Mouse (Mus musculus) CD8-positive naive resting alpha-beta T cell, adult 2 months (primary cell): Measurements from ENCODE around the gene Ctc1.

ENCODE experiments used
- DNase-seq, 2 experiments: peaks; one replicate each; pipeline ENCODE4 v3.0.0; 2022; ENCODE audit warnings: low read depth in 2 of 2, low spot score in 2 of 2

Ctc1 gene

GRCm38 (mm10) chr11:69066956-69067355 is 51.2 kb downstream of the Ctc1 start:
- DNase-seq, result peak; percentile 80 to 86

DNA sequence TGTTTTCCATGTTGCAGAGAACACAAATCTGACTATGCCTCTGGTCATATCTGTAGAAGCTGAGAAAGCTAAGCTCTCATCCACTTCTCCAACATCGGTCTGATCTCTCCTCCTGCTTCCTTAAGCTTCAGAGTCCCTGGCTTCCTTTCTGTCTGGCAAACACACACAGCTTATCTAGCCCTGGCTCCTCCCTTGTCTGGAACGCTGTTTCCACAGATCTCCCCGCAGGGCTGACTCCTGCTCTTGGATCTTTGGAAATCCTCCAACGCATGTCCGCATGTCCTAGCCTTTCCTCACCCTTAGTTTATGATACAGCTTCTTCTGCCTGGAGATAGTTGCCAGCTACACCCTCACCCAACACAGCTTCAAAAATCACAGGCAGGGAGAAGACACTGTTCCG is 51.9 kb downstream of the Ctc1 start:
- DNase-seq, result no peak

DNA sequence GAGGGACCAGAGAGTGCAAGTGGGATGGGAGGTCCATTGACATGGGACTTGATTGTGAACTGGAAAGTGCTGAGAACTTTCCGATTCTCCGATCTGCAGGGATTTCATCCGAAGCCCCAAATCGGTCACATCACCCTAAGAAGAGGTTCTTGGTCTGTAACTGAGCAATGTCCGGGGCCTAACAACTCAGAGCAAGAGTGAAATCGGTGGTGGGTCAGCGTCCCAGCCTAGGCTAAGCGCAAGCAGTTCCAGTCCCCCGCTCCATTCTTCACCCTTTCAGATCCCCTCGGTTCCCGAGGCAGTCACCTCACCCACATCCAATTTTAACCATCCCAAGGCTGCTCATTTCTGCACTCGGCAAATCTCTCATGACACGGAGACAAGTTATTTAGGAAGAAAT is 54.4 kb downstream of the Ctc1 start:
- DNase-seq, result no peak

- peak; percentile 84 to 89 for DNase-seq
Measured at GRCm38 (mm10) chr11:69070590-69071222, 55.0 kb downstream of the Ctc1 start, which contains the start of gene Tmem107. Gene Tmem107 (plus strand): TSS chr11:69070806.

- no peak for DNase-seq
Measured at GRCm38 (mm10) chr11:69071262-69071661, 55.6 kb downstream of the Ctc1 start.

GRCm38 (mm10) chr11:69072234-69072633 is 56.5 kb downstream of the Ctc1 start:
- no peak for DNase-seq

DNA sequence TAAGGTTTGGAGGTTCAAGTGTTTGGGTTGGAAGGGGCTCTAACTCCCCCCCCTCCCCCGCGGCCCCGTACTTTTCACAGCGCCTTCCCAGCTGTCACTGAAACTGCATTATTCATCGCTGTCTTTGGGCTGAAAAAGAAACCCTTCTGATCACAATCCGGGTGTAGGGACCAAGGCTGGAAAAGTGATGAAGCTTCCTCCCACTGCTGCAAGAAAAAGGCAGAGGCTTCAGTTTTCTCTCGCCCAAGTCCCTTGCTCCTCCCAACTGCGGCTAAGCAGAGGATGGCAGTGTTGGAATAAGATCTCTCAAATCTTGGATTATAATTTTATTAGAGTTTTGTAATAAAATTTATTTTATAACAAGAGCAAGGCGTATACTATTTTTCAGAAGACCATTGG is 57.0 kb downstream of the Ctc1 start:
- DNase-seq, result no peak

- DNase-seq, result peak; percentile 89 to 91
Measured at GRCm38 (mm10) chr11:69073065-69073888, 57.6 kb downstream of the Ctc1 start.

DNA sequence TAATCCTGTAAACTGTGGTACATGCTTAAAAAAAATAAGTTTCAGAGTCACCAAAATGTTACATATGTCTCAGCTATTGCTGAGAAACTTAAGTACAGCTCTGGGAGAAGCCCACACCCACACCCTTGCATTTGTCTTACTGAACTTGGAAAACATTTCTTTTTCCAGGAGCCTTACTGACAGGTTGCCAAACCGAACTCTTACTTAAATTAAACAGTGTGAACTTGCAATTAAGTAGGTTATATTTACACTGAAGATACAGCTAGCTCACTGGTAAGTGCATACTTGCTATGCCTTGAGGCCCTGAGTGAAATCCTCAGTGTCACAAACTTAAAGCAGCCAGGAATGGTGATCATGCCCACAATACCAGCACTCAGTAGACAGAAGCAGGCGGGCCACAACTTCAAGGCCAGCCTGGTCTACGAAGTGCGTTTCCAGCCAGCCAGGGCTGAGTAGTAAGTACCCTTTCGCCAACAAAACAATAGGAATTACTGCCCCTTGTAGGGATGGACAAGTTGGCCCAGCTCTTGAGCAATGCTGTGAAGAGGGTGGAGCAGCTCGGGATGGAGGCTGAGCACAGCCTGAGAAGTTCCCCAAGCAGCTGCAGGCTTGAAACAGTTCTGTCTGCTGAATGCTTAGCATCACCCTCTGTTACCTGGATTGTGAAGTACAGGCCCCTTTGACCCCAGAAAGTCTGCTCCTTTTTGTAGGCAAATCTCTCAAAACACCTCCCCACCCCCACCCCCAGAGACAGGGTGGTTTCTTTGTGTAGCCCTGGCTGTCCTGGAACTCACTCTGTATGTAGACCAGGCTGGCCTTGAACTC is 58.5 kb downstream of the Ctc1 start:
- no peak for DNase-seq

DNA sequence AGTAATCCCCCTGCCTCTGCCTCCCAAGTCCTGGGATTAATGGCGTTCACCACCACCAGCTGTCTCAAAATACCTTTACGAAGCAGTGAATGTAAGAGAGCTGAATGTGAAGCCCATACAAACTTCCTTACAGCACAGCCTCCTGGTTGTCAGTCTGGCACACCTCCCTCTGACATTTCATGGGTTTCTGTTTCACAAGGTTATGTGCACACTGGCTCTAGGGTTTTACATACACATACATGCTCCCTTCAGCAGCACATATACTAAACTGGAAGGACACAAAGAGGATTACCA is 59.0 kb downstream of the Ctc1 start:
- DNase-seq, result no peak

- DNase-seq, result no peak
Measured at GRCm38 (mm10) chr11:69075764-69076479, 60.2 kb downstream of the Ctc1 start.

- no peak for DNase-seq
Measured at GRCm38 (mm10) chr11:69076572-69076971, 60.9 kb downstream of the Ctc1 start.

- no peak for DNase-seq
Measured at GRCm38 (mm10) chr11:69077316-69077715, 61.6 kb downstream of the Ctc1 start.

DNA sequence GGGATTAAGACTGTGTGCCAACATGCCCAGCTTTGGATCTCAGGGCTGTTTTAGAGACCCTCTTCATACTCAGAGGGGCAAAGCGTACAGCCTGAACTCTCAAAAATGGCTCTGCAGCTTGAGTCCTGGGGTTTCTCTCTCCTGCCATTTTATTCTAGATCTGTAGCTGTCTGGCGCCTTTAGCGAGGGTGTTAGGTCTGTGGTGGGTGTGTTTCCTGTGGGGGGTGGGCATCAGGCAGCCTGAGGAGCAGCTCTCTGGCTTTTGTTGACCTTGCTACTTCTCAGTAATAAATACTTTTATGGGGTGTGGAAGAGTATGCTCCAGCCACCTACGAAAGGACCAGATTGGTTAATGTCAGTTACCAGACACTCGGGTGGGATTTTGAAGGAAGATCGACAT is 62.3 kb downstream of the Ctc1 start:
- no peak for DNase-seq

DNA sequence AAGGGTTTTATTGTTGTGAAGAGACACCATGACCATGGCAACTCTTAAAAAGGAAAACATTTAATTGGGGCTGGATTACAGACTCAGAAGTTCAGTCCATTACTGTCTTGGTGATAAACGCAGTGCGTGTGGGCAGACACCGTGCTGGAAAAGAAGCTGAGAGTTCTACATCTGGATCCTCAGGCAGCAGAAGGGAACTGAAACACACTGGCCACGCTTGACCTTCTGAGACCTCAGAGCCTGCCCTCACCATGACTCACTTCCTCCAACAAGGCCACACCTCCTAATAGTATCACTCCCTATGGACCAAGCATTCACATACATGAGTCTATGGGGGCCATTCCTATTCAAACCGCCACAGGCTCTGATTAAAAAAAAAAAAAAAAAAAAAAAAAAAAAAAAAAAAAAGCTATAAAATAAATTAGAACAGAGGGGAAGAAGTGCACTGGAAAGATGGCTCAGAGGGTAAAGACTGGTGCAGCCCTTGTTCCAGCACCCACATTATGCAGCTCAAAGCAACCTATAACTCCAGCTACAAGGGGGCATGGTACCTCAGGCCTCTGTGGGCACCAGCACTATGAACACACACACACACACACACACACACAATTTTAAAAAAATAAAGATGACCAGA is 63.2 kb downstream of the Ctc1 start:
- DNase-seq, result no peak

DNA sequence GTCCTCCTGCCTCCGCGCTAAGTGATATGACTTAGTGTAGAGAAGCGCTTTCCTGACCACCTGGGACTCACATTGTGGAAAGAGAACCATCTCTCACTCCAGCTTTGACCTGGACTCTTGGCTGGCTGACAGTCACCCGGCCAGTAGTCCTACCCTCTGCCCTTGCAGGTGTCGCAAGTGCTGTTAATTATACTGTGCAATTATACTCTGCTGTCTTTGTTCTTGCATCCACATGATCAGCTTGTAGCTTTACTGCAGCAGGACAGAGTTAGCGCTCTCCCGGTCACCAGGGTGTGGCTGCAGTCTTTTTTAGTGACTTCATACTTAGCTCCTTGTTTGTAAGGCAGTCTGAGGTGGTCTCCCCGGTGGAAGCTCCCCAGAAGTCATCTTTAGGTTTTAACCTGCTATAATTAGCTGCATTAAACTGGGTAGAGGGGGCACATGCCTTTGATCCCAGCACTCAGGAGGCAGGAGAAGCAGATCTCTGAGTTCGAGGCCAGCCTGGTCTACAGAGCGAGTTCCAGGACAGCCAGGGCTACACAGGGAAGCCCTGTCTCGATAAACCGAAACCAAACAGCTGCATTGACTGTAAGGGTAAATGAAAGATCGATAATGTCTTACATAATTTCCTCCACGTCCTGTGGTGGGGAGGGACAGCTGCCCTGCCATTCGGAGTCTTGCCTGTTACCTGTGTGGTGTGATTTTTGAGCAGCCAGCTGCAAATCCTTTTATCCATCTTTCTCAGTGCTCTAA is 64.6 kb downstream of the Ctc1 start:
- no peak for DNase-seq

DNA sequence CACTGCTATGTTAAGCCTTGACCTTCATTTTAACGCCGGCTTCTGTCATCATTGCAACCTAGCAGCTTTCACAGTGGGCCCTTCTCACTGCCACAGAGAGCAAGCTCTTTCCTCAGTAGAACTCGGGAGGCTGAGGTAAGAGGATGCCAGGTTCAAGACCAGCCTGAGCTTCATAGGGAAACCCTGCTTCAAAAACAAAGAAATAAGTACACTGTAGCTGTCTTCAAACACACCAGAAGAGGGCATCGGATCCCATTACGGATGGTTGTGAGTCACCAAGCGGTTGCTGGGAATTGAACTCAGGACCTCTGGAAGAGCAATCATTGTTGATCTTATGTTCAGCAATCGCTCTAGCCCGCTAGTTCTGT is 65.1 kb downstream of the Ctc1 start:
- DNase-seq, result no peak

GRCm38 (mm10) chr11:69081613-69082012 is 65.9 kb downstream of the Ctc1 start:
- DNase-seq, result no peak

GRCm38 (mm10) chr11:69085608-69086007 is 69.9 kb downstream of the Ctc1 start:
- no peak for DNase-seq
